Mouse (Mus musculus): ENCODE data around the gene Pinlyp. TPM values are rescaled to one million over a fixed set of nuclear protein-coding genes. Genes with fewer than 3 reads are reported as not detected.

Pinlyp gene
- total and polyA plus RNA-seq, 3 experiments, result not detected

GRCm38 (mm10) chr7:24551985-24552759 is 6.3 kb upstream of the Pinlyp start:
- DNase-seq (ENCODE audit: low spot score) (no peak), ATAC-seq (ENCODE audit: extremely low read depth, insufficient number of reproducible peaks, low FRiP score, poor library complexity, severe bottlenecking) (no peak)
- no peak for TF ChIP-seq GATA2 (IDR thresholded peaks at IDR 0.05; ENCODE audit: borderline replicate concordance, low read depth, low read length)
- no peak for TF ChIP-seq CTCF (IDR thresholded peaks at IDR 0.05; ENCODE audit: low read depth, low read length)
- no peak for TF ChIP-seq POLR2AphosphoS5 (IDR thresholded peaks at IDR 0.05; ENCODE audit: insufficient replicate concordance, low read depth, low read length)
- no peak for TF ChIP-seq TAL1 (conservative IDR thresholded peaks at IDR 0.05; ENCODE audit: low read depth, low read length)
- no peak for TF ChIP-seq GATA1 (IDR thresholded peaks at IDR 0.05; ENCODE audit: borderline replicate concordance, low read length)
- peaks cover 25% of the 10 kb centered on the region for H3K4me1 ChIP-seq (ENCODE audit: insufficient read depth, low read depth, low read length)
- H3K4me3 ChIP-seq (ENCODE audit: low read depth, low read length), result no peak overlapping the region
- H3K27me3 ChIP-seq (ENCODE audit: insufficient read depth, low read length), result no peaks in the 10 kb centered on the region
- peaks cover 91% of the 10 kb centered on the region for H3K36me3 ChIP-seq (replicated peaks)
- no peaks in the 10 kb centered on the region for H3K9me3 ChIP-seq (replicated peaks)

- ATAC-seq (ENCODE audit: extremely low read depth, insufficient number of reproducible peaks, low FRiP score, poor library complexity, severe bottlenecking) (no peak), DNase-seq (ENCODE audit: low spot score) (no peak)
- Histone ChIP-seq H3K9me3 (replicated peaks) (peaks cover 4% of the 10 kb centered on the region; the same call in 1 of the 2 replicates), H3K4me3 (ENCODE audit: low read depth, low read length) (peak overlapping the region; percentile 87), H3K4me1 (ENCODE audit: insufficient read depth, low read depth, low read length) (peaks cover 36% of the 10 kb centered on the region), H3K27me3 (ENCODE audit: insufficient read depth, low read length) (0 out of 2 replicates have a peak, but pooled peaks cover 2% of the 10 kb centered on the region), H3K36me3 (replicated peaks) (peaks cover 50% of the 10 kb centered on the region)
- TF ChIP-seq GATA2 (IDR thresholded peaks at IDR 0.05; ENCODE audit: borderline replicate concordance, low read depth, low read length) (no peak), GATA1 (IDR thresholded peaks at IDR 0.05; ENCODE audit: borderline replicate concordance, low read length) (no peak), CTCF (IDR thresholded peaks at IDR 0.05; ENCODE audit: low read depth, low read length) (no peak), POLR2AphosphoS5 (IDR thresholded peaks at IDR 0.05; ENCODE audit: insufficient replicate concordance, low read depth, low read length) (no peak), TAL1 (conservative IDR thresholded peaks at IDR 0.05; ENCODE audit: low read depth, low read length) (no peak)
Measured at GRCm38 (mm10) chr7:24547534-24548036, 1.7 kb upstream of the Pinlyp start.

GRCm38 (mm10) chr7:24546634-24547389 is 894 bp upstream of the Pinlyp start:
- H3K4me1 ChIP-seq (ENCODE audit: insufficient read depth, low read depth, low read length), result peaks cover 34% of the 10 kb centered on the region
- H3K36me3 ChIP-seq (replicated peaks), result peaks cover 42% of the 10 kb centered on the region
- peak; percentile 99 for ATAC-seq (ENCODE audit: extremely low read depth, insufficient number of reproducible peaks, low FRiP score, poor library complexity, severe bottlenecking)
- H3K27me3 ChIP-seq (ENCODE audit: insufficient read depth, low read length), result peaks cover 9% of the 10 kb centered on the region; the same call in 1 of the 2 replicates
- DNase-seq (ENCODE audit: low spot score), result peak; percentile 100
- peak overlapping the region; percentile 87 for H3K4me3 ChIP-seq (ENCODE audit: low read depth, low read length)
- peaks cover 4% of the 10 kb centered on the region; the same call in 1 of the 2 replicates for H3K9me3 ChIP-seq (replicated peaks)
- TF ChIP-seq GATA1 (IDR thresholded peaks at IDR 0.05; ENCODE audit: borderline replicate concordance, low read length), result no peak
- TF ChIP-seq TAL1 (conservative IDR thresholded peaks at IDR 0.05; ENCODE audit: low read depth, low read length), result no peak
- TF ChIP-seq POLR2AphosphoS5 (IDR thresholded peaks at IDR 0.05; ENCODE audit: insufficient replicate concordance, low read depth, low read length), result no peak
- no peak for TF ChIP-seq CTCF (IDR thresholded peaks at IDR 0.05; ENCODE audit: low read depth, low read length)
- TF ChIP-seq GATA2 (IDR thresholded peaks at IDR 0.05; ENCODE audit: borderline replicate concordance, low read depth, low read length), result no peak

- ATAC-seq (ENCODE audit: extremely low read depth, insufficient number of reproducible peaks, low FRiP score, poor library complexity, severe bottlenecking), result no peak
- no peak for DNase-seq (ENCODE audit: low spot score)
- TF ChIP-seq GATA2 (IDR thresholded peaks at IDR 0.05; ENCODE audit: borderline replicate concordance, low read depth, low read length) (no peak), CTCF (IDR thresholded peaks at IDR 0.05; ENCODE audit: low read depth, low read length) (0 out of 2 replicates have a peak, but pooled peaks have one; percentile 12)
Measured at GRCm38 (mm10) chr7:24544506-24544905, 1.4 kb downstream of the Pinlyp start.

GRCm38 (mm10) chr7:24539686-24540085 is 6.2 kb downstream of the Pinlyp start:
- Histone ChIP-seq H3K4me3 (ENCODE audit: low read depth, low read length) (no peak overlapping the region), H3K4me1 (ENCODE audit: insufficient read depth, low read depth, low read length) (no peaks in the 10 kb centered on the region; the same call in 1 of the 2 replicates), H3K27me3 (ENCODE audit: insufficient read depth, low read length) (peaks cover 19% of the 10 kb centered on the region), H3K36me3 (replicated peaks) (peaks cover 17% of the 10 kb centered on the region), H3K9me3 (replicated peaks) (peaks cover 2% of the 10 kb centered on the region; the same call in 1 of the 2 replicates)
- TF ChIP-seq GATA1 (IDR thresholded peaks at IDR 0.05; ENCODE audit: borderline replicate concordance, low read length) (no peak), TAL1 (conservative IDR thresholded peaks at IDR 0.05; ENCODE audit: low read depth, low read length) (no peak), GATA2 (IDR thresholded peaks at IDR 0.05; ENCODE audit: borderline replicate concordance, low read depth, low read length) (no peak), POLR2AphosphoS5 (IDR thresholded peaks at IDR 0.05; ENCODE audit: insufficient replicate concordance, low read depth, low read length) (no peak), CTCF (IDR thresholded peaks at IDR 0.05; ENCODE audit: low read depth, low read length) (no peak)
- ATAC-seq (ENCODE audit: extremely low read depth, insufficient number of reproducible peaks, low FRiP score, poor library complexity, severe bottlenecking) (no peak), DNase-seq (ENCODE audit: low spot score) (no peak)

More at GRCm38 (mm10) chr7:24544506-24544905, 1.4 kb downstream of the Pinlyp start:
- Histone ChIP-seq H3K4me3 (ENCODE audit: low read depth, low read length) (no peak overlapping the region), H3K36me3 (replicated peaks) (peaks cover 19% of the 10 kb centered on the region), H3K4me1 (ENCODE audit: insufficient read depth, low read depth, low read length) (peaks cover 26% of the 10 kb centered on the region), H3K9me3 (replicated peaks) (peaks cover 4% of the 10 kb centered on the region; the same call in 1 of the 2 replicates), H3K27me3 (ENCODE audit: insufficient read depth, low read length) (peaks cover 18% of the 10 kb centered on the region)

- Histone ChIP-seq H3K27me3 (ENCODE audit: insufficient read depth, low read length) (peaks cover 19% of the 10 kb centered on the region), H3K4me3 (ENCODE audit: low read depth, low read length) (no peak overlapping the region), H3K4me1 (ENCODE audit: insufficient read depth, low read depth, low read length) (no peaks in the 10 kb centered on the region; the same call in 1 of the 2 replicates), H3K36me3 (replicated peaks) (peaks cover 27% of the 10 kb centered on the region), H3K9me3 (replicated peaks) (no peaks in the 10 kb centered on the region)
- TF ChIP-seq GATA1 (IDR thresholded peaks at IDR 0.05; ENCODE audit: borderline replicate concordance, low read length) (no peak), POLR2AphosphoS5 (IDR thresholded peaks at IDR 0.05; ENCODE audit: insufficient replicate concordance, low read depth, low read length) (no peak), CTCF (IDR thresholded peaks at IDR 0.05; ENCODE audit: low read depth, low read length) (no peak), GATA2 (IDR thresholded peaks at IDR 0.05; ENCODE audit: borderline replicate concordance, low read depth, low read length) (no peak), TAL1 (conservative IDR thresholded peaks at IDR 0.05; ENCODE audit: low read depth, low read length) (no peak)
- ATAC-seq (ENCODE audit: extremely low read depth, insufficient number of reproducible peaks, low FRiP score, poor library complexity, severe bottlenecking), result no peak
- no peak for DNase-seq (ENCODE audit: low spot score)
Measured at GRCm38 (mm10) chr7:24538701-24539100, 7.2 kb downstream of the Pinlyp start.

All from G1E (cell line).